Mouse (Mus musculus) limb, embryonic 14.5 days (tissue): ENCODE results near the gene Myl4. TPM values are rescaled to one million over a fixed set of nuclear protein-coding genes. Genes with fewer than 3 reads are reported as not detected.
"Not testable (repeated sequence)": the region's sequence is repeated elsewhere in the genome, so short reads cannot be mapped to it uniquely, and the experiment has no call there.

Experiments
- ATAC-seq: fragments of 200-750 bp; cut with Nextera tagmentation; 2 replicates; pipeline ENCODE4 v1.8.0; 2017; ENCODE audit warnings: low read depth, moderate number of reproducible peaks, moderate TSS enrichment; ENCODE audit not compliant: low FRiP score
- DNase-seq: peaks from one replicate; pipeline ENCODE4 v3.0.0-alpha.2; 2015; ENCODE audit warnings: low spot score
- H3K27ac ChIP-seq: fragments of 300-500 bp; sonication (generic); replicated peaks from 2 replicates; pipeline ENCODE4 v1.5.1; 2014; ENCODE audit warnings: low read depth, mild to moderate bottlenecking, low read length, moderate library complexity, mixed read lengths
- H3K27me3 ChIP-seq: fragments of 300-500 bp; sonication (generic); 2 replicates; pipeline ENCODE4 v1.6.1; 2014; ENCODE audit warnings: low read length, mixed read lengths; ENCODE audit not compliant: control insufficient read depth, insufficient read depth
- H3K36me3 ChIP-seq: fragments of 300-500 bp; sonication (generic); 2 replicates; pipeline ENCODE4 v1.6.1; 2014; ENCODE audit warnings: mild to moderate bottlenecking, low read length, moderate library complexity, mixed read lengths; ENCODE audit not compliant: control insufficient read depth, insufficient read depth
- H3K4me1 ChIP-seq: fragments of 300-500 bp; sonication (generic); 2 replicates; pipeline ENCODE4 v1.6.1; 2014; ENCODE audit warnings: antibody characterized with exemption, low read length, mixed read lengths; ENCODE audit not compliant: control insufficient read depth, insufficient read depth
- H3K4me2 ChIP-seq: fragments of 300-500 bp; sonication (generic); replicated peaks from 2 replicates; pipeline ENCODE4 v1.6.1; 2014; ENCODE audit warnings: low read depth, mild to moderate bottlenecking, low read length, moderate library complexity; ENCODE audit not compliant: severe bottlenecking
- H3K4me3 ChIP-seq: fragments of 300-500 bp; sonication (generic); replicated peaks from 2 replicates; pipeline ENCODE4 v1.5.1; 2014; ENCODE audit warnings: low read length
- H3K9ac ChIP-seq: fragments of 300-500 bp; sonication (generic); 2 replicates; pipeline ENCODE4 v1.6.1; 2014; ENCODE audit warnings: mild to moderate bottlenecking, low read depth, low read length, moderate library complexity; ENCODE audit not compliant: severe bottlenecking
- H3K9me3 ChIP-seq: fragments of 300-500 bp; sonication (generic); 2 replicates; pipeline ENCODE4 v1.6.1; 2016; ENCODE audit warnings: low read length; ENCODE audit not compliant: control insufficient read depth
- POLR2A ChIP-seq: fragments of 200-500 bp; IDR thresholded peaks from 2 replicates; pipeline ENCODE4 v1.8.0; 2012; ENCODE audit warnings: inconsistent platforms, mild to moderate bottlenecking, moderate library complexity, borderline replicate concordance; ENCODE audit not compliant: insufficient read depth, insufficient read length; ENCODE audit errors: extremely low read depth
- WGBS: fragments of 180-500 bp; shearing (Covaris S2); extraction: QIAGEN DNeasy Blood & Tissue Kit; methylation state at CpG from one replicate; pipeline ENCODE4 v1.1.7; 2014; 5-methylcytosine and 5-hydroxymethylcytosine counted together
- polyA plus RNA-seq, 2 experiments: library from polyadenylated mRNA; depleted of rRNA in 1 of 2; stranded (reverse) in 1 of 2; unstranded in 1 of 2; fragments of >200 nt; fragmentation: Nextera tagmentation in 1 of 2; extraction: Ambion mirVana in 1 of 2; gene quantifications; 2 replicates each; pipeline versions ENCODE4 v1.2.1 to v1.2.3; 2012 to 2014

The Myl4 gene
- polyA plus RNA-seq, 2 experiments = 218 to 305 TPM

- H3K4me2 ChIP-seq = no peak overlapping the region
- 89% methylated on average over 2 of the region's 2 CpGs for WGBS
- H3K36me3 ChIP-seq = peaks cover 28% of the 10 kb centered on the region
- H3K9me3 ChIP-seq = no peaks in the 10 kb centered on the region
- DNase-seq = no peak
- H3K27me3 ChIP-seq = no peaks in the 10 kb centered on the region
- no peak for ATAC-seq
- no peak overlapping the region for H3K27ac ChIP-seq
- no peak for TF ChIP-seq POLR2A
- no peak overlapping the region for H3K9ac ChIP-seq
- no peak overlapping the region for H3K4me3 ChIP-seq
- no peaks in the 10 kb centered on the region for H3K4me1 ChIP-seq
Measured at GRCm38 (mm10) chr11:104536843-104537242, 13.6 kb upstream of the Myl4 start.

- no peak for DNase-seq
- H3K9me3 ChIP-seq = no peaks in the 10 kb centered on the region
- ATAC-seq = no peak
- 96% methylated on average over 2 of the region's 2 CpGs for WGBS
- no peaks in the 10 kb centered on the region for H3K27me3 ChIP-seq
- H3K27ac ChIP-seq = no peak overlapping the region
- H3K4me3 ChIP-seq = no peak overlapping the region
- H3K36me3 ChIP-seq = peaks cover 19% of the 10 kb centered on the region
- TF ChIP-seq POLR2A = no peak
- no peaks in the 10 kb centered on the region for H3K4me1 ChIP-seq
- no peak overlapping the region for H3K9ac ChIP-seq
- no peak overlapping the region for H3K4me2 ChIP-seq
Measured at GRCm38 (mm10) chr11:104537945-104538555, 12.4 kb upstream of the Myl4 start.

GRCm38 (mm10) chr11:104539811-104540210 lies 10.7 kb upstream of the Myl4 start:
- no peak overlapping the region for H3K4me2 ChIP-seq
- ATAC-seq (no peak), DNase-seq (no peak)
- no peak overlapping the region for H3K9ac ChIP-seq
- peaks cover 6% of the 10 kb centered on the region for H3K36me3 ChIP-seq
- no peaks in the 10 kb centered on the region for H3K9me3 ChIP-seq
- TF ChIP-seq POLR2A = no peak
- H3K27ac ChIP-seq = no peak overlapping the region
- 93% methylated on average over 5 of the region's 5 CpGs for WGBS
- no peak overlapping the region for H3K4me3 ChIP-seq
- H3K4me1 ChIP-seq = no peaks in the 10 kb centered on the region
- no peaks in the 10 kb centered on the region for H3K27me3 ChIP-seq

GRCm38 (mm10) chr11:104543337-104543736 lies 7.1 kb upstream of the Myl4 start:
- not testable (repeated sequence) for H3K4me1 ChIP-seq, H3K4me3 ChIP-seq, H3K9ac ChIP-seq, H3K4me2 ChIP-seq, DNase-seq, H3K36me3 ChIP-seq, H3K27me3 ChIP-seq, ATAC-seq, H3K9me3 ChIP-seq, H3K27ac ChIP-seq
- WGBS = 93% methylated on average over 2 of the region's 2 CpGs

- DNase-seq (no peak), ATAC-seq (no peak)
- Histone ChIP-seq H3K9me3 (no peaks in the 10 kb centered on the region), H3K27me3 (no peaks in the 10 kb centered on the region), H3K9ac (no peak overlapping the region), H3K36me3 (peaks cover 8% of the 10 kb centered on the region; the same call in 1 of the 2 replicates), H3K27ac (no peak overlapping the region), H3K4me1 (peaks cover 8% of the 10 kb centered on the region), H3K4me2 (no peak overlapping the region), H3K4me3 (no peak overlapping the region)
- TF ChIP-seq POLR2A = no peak
- WGBS = 81% methylated on average over 2 of the region's 2 CpGs
Measured at GRCm38 (mm10) chr11:104544507-104544906, 6.0 kb upstream of the Myl4 start.

GRCm38 (mm10) chr11:104547502-104547901 lies 3.0 kb upstream of the Myl4 start:
- Histone ChIP-seq H3K9ac (no peak overlapping the region), H3K36me3 (peaks cover 8% of the 10 kb centered on the region; the same call in 1 of the 2 replicates), H3K4me1 (peaks cover 8% of the 10 kb centered on the region), H3K27me3 (no peaks in the 10 kb centered on the region), H3K4me3 (no peak overlapping the region), H3K9me3 (no peaks in the 10 kb centered on the region), H3K27ac (no peak overlapping the region), H3K4me2 (no peak overlapping the region)
- ATAC-seq (no peak), DNase-seq (no peak)
- WGBS = 93% methylated on average over 3 of the region's 3 CpGs
- TF ChIP-seq POLR2A = no peak
